Mouse (Mus musculus) forebrain, embryonic 13.5 days (tissue): ENCODE results near the gene Ttll7. TPM values are rescaled to one million over a fixed set of nuclear protein-coding genes. Genes with fewer than 3 reads are reported as not detected.

Source experiments
- ATAC-seq: fragments of 200-750 bp; cut with Nextera tagmentation; 2 replicates; pipeline ENCODE4 v1.8.0; 2017
- H3K27ac ChIP-seq: fragments of 300-500 bp; sonication (generic); 2 replicates; pipeline ENCODE4 v1.5.1; 2015; ENCODE audit warnings: inconsistent platforms, mild to moderate bottlenecking, moderate library complexity
- H3K27me3 ChIP-seq: fragments of 300-500 bp; sonication (generic); 2 replicates; pipeline ENCODE4 v1.6.1; 2015; ENCODE audit warnings: mild to moderate bottlenecking, inconsistent platforms
- H3K36me3 ChIP-seq: fragments of 300-500 bp; sonication (generic); 2 replicates; pipeline ENCODE4 v1.6.1; 2015; ENCODE audit warnings: mild to moderate bottlenecking, inconsistent platforms; ENCODE audit not compliant: poor library complexity, severe bottlenecking
- H3K4me1 ChIP-seq: fragments of 300-500 bp; sonication (generic); 2 replicates; pipeline ENCODE4 v1.6.1; 2015; ENCODE audit warnings: inconsistent platforms
- H3K4me2 ChIP-seq: fragments of 300-500 bp; sonication (generic); 2 replicates; pipeline ENCODE4 v1.6.1; 2015; ENCODE audit warnings: inconsistent platforms, mild to moderate bottlenecking, moderate library complexity
- H3K4me3 ChIP-seq: fragments of 300-500 bp; sonication (generic); 2 replicates; pipeline ENCODE4 v1.5.1; 2015; ENCODE audit warnings: mild to moderate bottlenecking, inconsistent platforms
- H3K9ac ChIP-seq: fragments of 300-500 bp; sonication (generic); 2 replicates; pipeline ENCODE4 v1.6.1; 2015; ENCODE audit warnings: mild to moderate bottlenecking, inconsistent platforms
- H3K9me3 ChIP-seq: fragments of 300-500 bp; sonication (generic); replicated peaks from 2 replicates; pipeline ENCODE4 v1.6.1; 2016; ENCODE audit warnings: inconsistent platforms
- WGBS: fragments of 180-500 bp; shearing (Covaris S2); methylation state at CpG from one replicate; pipeline ENCODE4 v1.1.7; 2015; 5-methylcytosine and 5-hydroxymethylcytosine counted together
- polyA plus RNA-seq: library from polyadenylated mRNA; unstranded; fragments of >200 nt; fragmentation: Nextera tagmentation; extraction: Ambion mirVana; gene quantifications from 2 replicates; pipeline ENCODE4 v1.2.1, GENCODE M21; 2015

Ttll7 gene
- polyA plus RNA-seq, 1 experiment from 2014 or later: 6.1 TPM

GRCm38 (mm10) chr3:146917891-146918290 lies 65.7 kb downstream of the Ttll7 start:
- no peak overlapping the region for H3K27ac ChIP-seq
- no peak for ATAC-seq
- 79% methylated on average over 8 of the region's 8 CpGs for WGBS
- H3K4me3 ChIP-seq: no peak overlapping the region
- H3K27me3 ChIP-seq: no peaks in the 10 kb centered on the region
- peaks cover 9% of the 10 kb centered on the region; the same call in 1 of the 2 replicates for H3K36me3 ChIP-seq
- no peak overlapping the region for H3K9ac ChIP-seq
- H3K4me1 ChIP-seq: no peaks in the 10 kb centered on the region
- H3K4me2 ChIP-seq: no peak overlapping the region
- no peaks in the 10 kb centered on the region for H3K9me3 ChIP-seq

- Histone ChIP-seq H3K4me1 (no peaks in the 10 kb centered on the region), H3K27ac (no peak overlapping the region), H3K4me2 (no peak overlapping the region), H3K4me3 (no peak overlapping the region), H3K9ac (no peak overlapping the region), H3K9me3 (no peaks in the 10 kb centered on the region), H3K27me3 (no peaks in the 10 kb centered on the region), H3K36me3 (peaks cover 9% of the 10 kb centered on the region; the same call in 1 of the 2 replicates)
- WGBS: 70% methylated on average over 11 of the region's 11 CpGs
- ATAC-seq: peak; percentile 27; the same call in 1 of the 2 replicates
Observed at GRCm38 (mm10) chr3:146918323-146918722, 66.2 kb downstream of the Ttll7 start.

- Histone ChIP-seq H3K4me3 (no peak overlapping the region), H3K4me2 (no peak overlapping the region), H3K9ac (no peak overlapping the region), H3K27ac (no peak overlapping the region), H3K4me1 (no peaks in the 10 kb centered on the region), H3K27me3 (no peaks in the 10 kb centered on the region), H3K36me3 (peaks cover 10% of the 10 kb centered on the region), H3K9me3 (no peaks in the 10 kb centered on the region)
- ATAC-seq: no peak
- WGBS: 88% methylated on average over 6 of the region's 6 CpGs
Observed at GRCm38 (mm10) chr3:146927311-146928015, 75.3 kb downstream of the Ttll7 start.

- no peak overlapping the region for H3K4me2 ChIP-seq
- 88% methylated on average over 7 of the region's 7 CpGs for WGBS
- H3K4me3 ChIP-seq: no peak overlapping the region
- H3K9me3 ChIP-seq: no peaks in the 10 kb centered on the region
- H3K27me3 ChIP-seq: no peaks in the 10 kb centered on the region
- H3K9ac ChIP-seq: no peak overlapping the region
- peaks cover 10% of the 10 kb centered on the region for H3K36me3 ChIP-seq
- ATAC-seq: no peak
- H3K27ac ChIP-seq: no peak overlapping the region
- no peaks in the 10 kb centered on the region for H3K4me1 ChIP-seq
Observed at GRCm38 (mm10) chr3:146928141-146928540, 76.0 kb downstream of the Ttll7 start.

GRCm38 (mm10) chr3:146929011-146929410 lies 76.8 kb downstream of the Ttll7 start:
- no peak overlapping the region for H3K4me3 ChIP-seq
- H3K27me3 ChIP-seq: no peaks in the 10 kb centered on the region
- no peak overlapping the region for H3K9ac ChIP-seq
- no peak for ATAC-seq
- no peak overlapping the region for H3K27ac ChIP-seq
- H3K4me1 ChIP-seq: no peaks in the 10 kb centered on the region
- H3K4me2 ChIP-seq: no peak overlapping the region
- 71% methylated on average over 5 of the region's 5 CpGs for whole genome bisulfite sequencing
- H3K9me3 ChIP-seq: no peaks in the 10 kb centered on the region
- peaks cover 11% of the 10 kb centered on the region for H3K36me3 ChIP-seq

- Histone ChIP-seq H3K27ac (no peak overlapping the region), H3K27me3 (no peaks in the 10 kb centered on the region), H3K9me3 (no peaks in the 10 kb centered on the region), H3K9ac (no peak overlapping the region), H3K36me3 (peaks cover 27% of the 10 kb centered on the region), H3K4me3 (no peak overlapping the region), H3K4me1 (no peaks in the 10 kb centered on the region), H3K4me2 (no peak overlapping the region)
- WGBS: 93% methylated on average over 9 of the region's 9 CpGs
- no peak for ATAC-seq
Observed at GRCm38 (mm10) chr3:146931190-146931589, 79.0 kb downstream of the Ttll7 start.

GRCm38 (mm10) chr3:146932506-146932905 lies 80.3 kb downstream of the Ttll7 start:
- 88% methylated on average over 5 of the region's 5 CpGs for WGBS
- no peak for ATAC-seq
- Histone ChIP-seq H3K9me3 (no peaks in the 10 kb centered on the region), H3K36me3 (peaks cover 27% of the 10 kb centered on the region), H3K27me3 (no peaks in the 10 kb centered on the region), H3K9ac (no peak overlapping the region), H3K27ac (no peak overlapping the region), H3K4me1 (no peaks in the 10 kb centered on the region), H3K4me2 (no peak overlapping the region), H3K4me3 (no peak overlapping the region)

GRCm38 (mm10) chr3:146936888-146937287 lies 84.7 kb downstream of the Ttll7 start:
- Histone ChIP-seq H3K36me3 (peaks cover 20% of the 10 kb centered on the region), H3K27me3 (no peaks in the 10 kb centered on the region), H3K4me3 (no peak overlapping the region), H3K4me2 (no peak overlapping the region), H3K27ac (no peak overlapping the region), H3K9ac (no peak overlapping the region), H3K4me1 (no peaks in the 10 kb centered on the region), H3K9me3 (no peaks in the 10 kb centered on the region)
- no peak for ATAC-seq
- WGBS: 87% methylated on average over 4 of the region's 4 CpGs

GRCm38 (mm10) chr3:146939391-146940250 lies 87.5 kb downstream of the Ttll7 start:
- peak; percentile 96 for ATAC-seq
- peak overlapping the region; percentile 46 for H3K4me2 ChIP-seq
- H3K36me3 ChIP-seq: peaks cover 10% of the 10 kb centered on the region
- no peak overlapping the region for H3K9ac ChIP-seq
- H3K27me3 ChIP-seq: no peaks in the 10 kb centered on the region
- 18% methylated on average over 21 of the region's 21 CpGs for WGBS
- H3K4me1 ChIP-seq: no peaks in the 10 kb centered on the region
- H3K9me3 ChIP-seq: no peaks in the 10 kb centered on the region
- H3K27ac ChIP-seq: no peak overlapping the region
- peak overlapping the region; percentile 12; the same call in 1 of the 2 replicates for H3K4me3 ChIP-seq

- Histone ChIP-seq H3K9ac (no peak overlapping the region), H3K9me3 (no peaks in the 10 kb centered on the region), H3K27ac (no peak overlapping the region), H3K4me2 (no peak overlapping the region), H3K4me3 (no peak overlapping the region), H3K36me3 (no peaks in the 10 kb centered on the region), H3K4me1 (no peaks in the 10 kb centered on the region), H3K27me3 (no peaks in the 10 kb centered on the region)
- no peak for ATAC-seq
- 96% methylated on average over 2 of the region's 2 CpGs for WGBS
Observed at GRCm38 (mm10) chr3:146943101-146943500, 90.9 kb downstream of the Ttll7 start.

- H3K4me3 ChIP-seq: no peak overlapping the region
- no peaks in the 10 kb centered on the region for H3K27me3 ChIP-seq
- no peaks in the 10 kb centered on the region for H3K4me1 ChIP-seq
- H3K4me2 ChIP-seq: no peak overlapping the region
- no peaks in the 10 kb centered on the region for H3K36me3 ChIP-seq
- WGBS: 59% methylated on average over 2 of the region's 2 CpGs
- no peak overlapping the region for H3K27ac ChIP-seq
- ATAC-seq: peak; percentile 46; the same call in 1 of the 2 replicates
- no peak overlapping the region for H3K9ac ChIP-seq
- no peaks in the 10 kb centered on the region for H3K9me3 ChIP-seq
Observed at GRCm38 (mm10) chr3:146945342-146945741, 93.2 kb downstream of the Ttll7 start.

GRCm38 (mm10) chr3:146945887-146946286 lies 93.7 kb downstream of the Ttll7 start:
- Histone ChIP-seq H3K4me2 (peak overlapping the region; percentile 59), H3K36me3 (no peaks in the 10 kb centered on the region), H3K9ac (peak overlapping the region; percentile 40), H3K4me3 (peak overlapping the region; percentile 41), H3K9me3 (no peaks in the 10 kb centered on the region), H3K27ac (no peak overlapping the region; the same call in 1 of the 2 replicates), H3K4me1 (no peaks in the 10 kb centered on the region), H3K27me3 (no peaks in the 10 kb centered on the region)
- under 1% methylated on average over 13 of the region's 13 CpGs for WGBS
- ATAC-seq: peak; percentile 82
